Mouse (Mus musculus) ES-CJ7 (cell line): Measurements from ENCODE around the gene Abcg8.

Source experiments
- DNase-seq: peaks from one replicate; pipeline ENCODE4 v3.0.0; 2011; ENCODE audit warnings: low read depth, low spot score

Abcg8 gene

DNA sequence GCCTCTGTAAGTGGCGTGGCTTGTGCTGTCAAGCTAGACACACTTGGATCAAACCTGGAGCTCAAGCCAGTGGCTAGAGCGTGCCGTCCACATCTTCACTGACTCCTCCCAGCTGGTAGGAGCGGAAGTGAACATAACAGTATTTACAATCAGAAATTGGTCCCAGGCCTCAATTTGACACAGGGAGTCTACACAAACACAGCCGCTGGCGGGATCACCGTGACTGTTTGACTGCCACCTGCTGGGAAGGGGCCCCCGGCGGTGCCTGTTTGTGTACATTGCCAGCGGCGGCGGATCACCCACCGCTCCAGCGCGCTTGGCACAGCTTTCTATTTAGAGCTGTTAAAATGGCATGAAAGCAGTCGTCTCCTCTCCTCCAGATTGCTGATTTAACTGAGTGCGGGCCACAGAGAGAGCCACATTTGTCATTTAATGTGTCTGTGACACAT is 33.3 kb downstream of the Abcg8 start:
- no peak for DNase-seq

GRCm38 (mm10) chr17:84713563-84714164 is 37.6 kb downstream of the Abcg8 start:
- DNase-seq = peak; percentile 81

GRCm38 (mm10) chr17:84714930-84715329 is 38.8 kb downstream of the Abcg8 start:
- DNase-seq = no peak

GRCm38 (mm10) chr17:84716252-84716872 is 40.3 kb downstream of the Abcg8 start:
- no peak for DNase-seq

DNA sequence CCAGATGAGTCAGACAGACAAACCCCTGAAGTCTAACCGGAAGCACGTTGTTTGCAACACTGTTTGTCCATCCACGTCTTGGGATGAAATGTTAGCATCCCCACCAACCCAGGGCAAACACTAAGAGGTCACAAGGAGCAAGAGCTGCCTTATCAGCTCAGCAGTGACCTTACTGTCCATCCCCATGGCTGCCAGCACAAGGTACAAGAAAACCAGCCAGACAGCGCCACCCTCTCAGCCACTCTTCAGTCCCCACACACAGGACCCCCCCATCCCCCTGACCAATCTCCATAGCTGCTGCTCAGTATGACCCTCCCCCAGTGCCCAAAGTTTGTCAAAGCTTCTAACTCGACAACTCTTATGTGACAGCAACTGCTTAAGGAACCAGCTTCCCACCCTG is 41.3 kb downstream of the Abcg8 start:
- DNase-seq = no peak

DNA sequence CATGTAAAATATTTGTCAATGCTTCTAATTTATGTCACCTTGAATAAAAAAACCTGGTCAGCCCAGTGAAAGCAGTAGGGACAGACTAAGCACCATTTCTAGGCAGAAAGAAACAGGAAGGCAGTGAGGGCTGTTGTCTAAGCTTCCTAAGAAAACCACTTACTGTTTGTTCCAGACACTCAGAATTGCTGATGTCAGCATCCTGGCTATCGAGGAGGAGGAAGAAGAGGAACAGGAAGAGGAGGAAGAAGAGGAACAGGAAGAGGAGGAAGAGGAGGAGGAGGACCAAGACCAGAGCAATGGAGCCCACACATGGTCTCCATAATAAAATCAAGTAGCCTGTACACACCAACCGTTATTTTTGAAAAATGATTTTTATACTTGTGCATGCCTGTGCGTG is 43.0 kb downstream of the Abcg8 start:
- no peak for DNase-seq

DNA sequence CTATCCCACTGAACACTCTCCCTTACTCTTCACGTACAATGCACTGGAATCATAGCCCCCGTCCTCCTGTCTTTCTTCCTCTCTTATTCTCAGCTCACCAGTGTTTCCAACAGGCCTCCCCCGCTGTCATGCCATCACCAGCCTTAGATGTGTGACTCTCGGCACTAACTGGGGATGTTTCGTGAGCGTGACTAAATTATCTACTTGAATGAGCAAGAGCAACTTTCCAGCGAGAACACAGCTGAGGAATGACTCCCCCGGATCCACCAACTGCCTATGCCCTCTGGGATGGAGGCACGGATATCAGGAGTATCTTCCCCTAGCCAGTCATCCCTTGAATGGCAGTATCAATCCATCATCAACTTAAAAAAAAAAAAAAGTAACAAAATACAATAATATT is 47.9 kb downstream of the Abcg8 start:
- no peak for DNase-seq

DNA sequence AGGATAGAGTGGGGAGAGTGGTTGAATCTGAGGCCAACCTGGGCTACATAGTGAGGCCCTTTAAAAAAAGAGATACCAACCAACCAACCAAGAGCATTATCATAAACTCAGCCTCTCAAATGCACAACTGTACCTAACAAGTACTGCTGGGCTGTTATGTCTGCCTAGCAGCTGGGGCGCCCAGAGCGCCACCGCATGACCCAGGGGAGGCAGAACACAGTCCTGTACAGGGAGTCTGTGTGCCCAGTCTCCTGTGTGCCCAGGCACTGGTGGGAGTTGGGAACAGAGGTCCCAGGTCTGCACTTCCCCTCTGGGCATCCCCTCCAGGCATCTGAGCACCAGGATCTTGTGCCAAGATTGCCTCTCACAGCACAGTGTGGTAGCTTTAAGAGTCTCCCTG is 49.1 kb downstream of the Abcg8 start:
- no peak for DNase-seq

- no peak for DNase-seq
Observed at GRCm38 (mm10) chr17:84728201-84728911, 52.3 kb downstream of the Abcg8 start.

DNA sequence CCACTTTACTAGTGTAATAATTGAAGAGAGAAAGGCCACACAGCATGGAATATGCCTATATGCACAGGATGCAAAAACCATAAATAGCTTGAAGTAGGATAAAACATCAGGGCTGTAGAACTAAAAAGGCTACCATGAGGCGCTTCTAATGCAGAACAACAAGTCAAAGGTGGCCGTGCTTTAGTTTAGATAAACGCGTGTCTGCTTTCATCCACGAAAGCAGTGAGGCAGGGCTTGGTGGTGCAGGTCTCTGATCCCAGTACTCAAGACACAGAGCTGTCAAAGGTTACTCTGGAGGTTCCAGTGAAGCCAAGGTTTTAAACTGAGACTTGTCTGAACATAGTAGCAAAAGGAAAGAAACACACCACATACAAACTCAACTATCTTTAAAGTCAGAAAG is 53.0 kb downstream of the Abcg8 start:
- DNase-seq = no peak

- no peak for DNase-seq
Observed at GRCm38 (mm10) chr17:84731361-84731760, 55.3 kb downstream of the Abcg8 start.

GRCm38 (mm10) chr17:84732612-84733011 is 56.5 kb downstream of the Abcg8 start:
- DNase-seq = no peak

GRCm38 (mm10) chr17:84736719-84737118 is 60.6 kb downstream of the Abcg8 start:
- peak; percentile 66 for DNase-seq

GRCm38 (mm10) chr17:84738073-84738797 is 62.1 kb downstream of the Abcg8 start:
- no peak for DNase-seq

GRCm38 (mm10) chr17:84744256-84744655 is 68.2 kb downstream of the Abcg8 start:
- no peak for DNase-seq

- peak; percentile 57 for DNase-seq
Observed at GRCm38 (mm10) chr17:84745001-84745400, 68.9 kb downstream of the Abcg8 start.

- DNase-seq = no peak
Observed at GRCm38 (mm10) chr17:84747212-84747611, 71.1 kb downstream of the Abcg8 start.

DNA sequence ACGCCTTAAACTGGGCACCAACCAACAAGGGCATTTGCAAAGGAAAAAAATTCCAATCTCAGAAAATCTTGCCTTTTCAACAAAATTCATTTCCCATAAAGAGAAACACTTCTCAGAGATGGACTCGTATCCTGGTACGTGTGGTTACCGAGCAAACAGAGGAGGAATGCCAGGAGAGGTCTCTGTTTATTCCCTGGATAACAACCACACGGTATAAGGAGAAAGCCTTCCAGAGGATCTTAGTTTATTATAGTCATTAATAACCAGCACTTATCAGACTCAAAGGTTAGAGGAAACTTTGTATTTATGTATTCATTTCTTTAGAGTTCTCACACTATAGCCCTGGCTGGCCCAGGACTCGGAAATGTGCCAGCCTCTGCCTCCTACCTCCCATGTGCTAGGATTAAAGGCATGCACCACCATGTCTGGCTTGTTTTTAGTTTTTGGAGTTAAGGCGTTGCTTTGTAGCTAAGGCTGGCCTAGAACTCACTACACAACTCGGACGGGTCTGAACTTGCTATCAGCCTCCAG is 72.1 kb downstream of the Abcg8 start:
- DNase-seq = no peak

DNA sequence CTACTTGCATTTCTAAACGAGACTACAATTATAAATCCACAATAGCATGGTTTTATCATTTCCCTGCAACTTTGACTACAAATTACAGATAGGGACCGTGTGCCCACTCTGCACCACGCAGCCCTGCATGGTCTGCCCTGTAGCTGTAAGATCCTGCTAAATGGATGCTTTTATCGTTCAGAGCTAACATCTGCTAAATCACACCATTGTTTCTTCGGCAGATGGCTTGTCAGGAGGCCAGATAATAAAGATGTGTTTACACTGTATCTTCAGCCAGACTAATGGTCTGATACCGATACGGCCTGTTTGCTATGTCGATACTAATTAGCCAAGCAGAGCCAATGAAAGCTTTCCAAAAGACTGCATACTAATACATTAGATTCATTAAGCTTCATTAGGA is 73.2 kb downstream of the Abcg8 start:
- DNase-seq = no peak
